Mouse (Mus musculus) midbrain, embryonic 12.5 days (tissue): ENCODE measurements around the gene Ifi44. TPM values are rescaled to one million over a fixed set of nuclear protein-coding genes. Genes with fewer than 3 reads are reported as not detected.

ENCODE experiments used
- ATAC-seq: fragments of 200-750 bp; cut with Nextera tagmentation; 2 replicates; pipeline ENCODE4 v1.8.0; 2017; ENCODE audit warnings: low read depth, moderate TSS enrichment, moderate library complexity; ENCODE audit not compliant: low FRiP score
- H3K27ac ChIP-seq: fragments of 300-500 bp; sonication (generic); replicated peaks from 2 replicates; pipeline ENCODE4 v1.5.1; 2016; ENCODE audit warnings: mild to moderate bottlenecking
- H3K27me3 ChIP-seq: fragments of 300-500 bp; sonication (generic); 2 replicates; pipeline ENCODE4 v1.6.1; 2016; ENCODE audit warnings: mild to moderate bottlenecking
- H3K36me3 ChIP-seq: fragments of 300-500 bp; sonication (generic); 2 replicates; pipeline ENCODE4 v1.6.1; 2016
- H3K4me1 ChIP-seq: fragments of 300-500 bp; sonication (generic); 2 replicates; pipeline ENCODE4 v1.6.1; 2016
- H3K4me2 ChIP-seq: fragments of 300-500 bp; sonication (generic); replicated peaks from 2 replicates; pipeline ENCODE4 v1.6.1; 2016; ENCODE audit warnings: mild to moderate bottlenecking, moderate library complexity
- H3K4me3 ChIP-seq: fragments of 300-500 bp; sonication (generic); 2 replicates; pipeline ENCODE4 v1.5.1; 2016; ENCODE audit warnings: mild to moderate bottlenecking
- H3K9ac ChIP-seq: fragments of 300-500 bp; sonication (generic); replicated peaks from 2 replicates; pipeline ENCODE4 v1.6.1; 2016; ENCODE audit warnings: mild to moderate bottlenecking, moderate library complexity
- H3K9me3 ChIP-seq: fragments of 300-500 bp; sonication (generic); 2 replicates; pipeline ENCODE4 v1.6.1; 2016; ENCODE audit warnings: mild to moderate bottlenecking
- WGBS: fragments of 180-500 bp; shearing (Covaris S2); methylation state at CpG from one replicate; pipeline ENCODE4 v1.1.7; 2016; 5-methylcytosine and 5-hydroxymethylcytosine counted together
- polyA plus RNA-seq: library from polyadenylated mRNA; unstranded; fragments of >200 nt; fragmentation: Nextera tagmentation; extraction: Ambion mirVana; gene quantifications from 2 replicates; pipeline ENCODE4 v1.2.1, GENCODE M21; 2016

The Ifi44 gene
- polyA plus RNA-seq, result 0.08 and 0.10 TPM in 2 replicates

- Histone ChIP-seq H3K9ac (no peak within 1 kb of the TSS), H3K27me3 (no peaks in the 10 kb centered on the region), H3K4me1 (no peaks in the 10 kb centered on the region), H3K4me2 (no peak within 1 kb of the TSS), H3K9me3 (no peaks in the 10 kb centered on the region), H3K27ac (no peak within 1 kb of the TSS), H3K36me3 (no peaks in the 10 kb centered on the region), H3K4me3 (no peak within 1 kb of the TSS)
- no peak for ATAC-seq
- whole genome bisulfite sequencing, result 87% methylated on average over 7 of the region's 7 CpGs
These were observed at the start of gene Ifi44 for GRCm38 (mm10) chr3:151749737-151750136. Gene Ifi44, minus strand, starts transcription at chr3:151749960.

- H3K4me2 ChIP-seq, result no peak overlapping the region
- H3K36me3 ChIP-seq, result no peaks in the 10 kb centered on the region
- H3K27ac ChIP-seq, result no peak overlapping the region
- no peaks in the 10 kb centered on the region for H3K4me1 ChIP-seq
- no peaks in the 10 kb centered on the region for H3K27me3 ChIP-seq
- WGBS, result 82% methylated on average over 8 of the region's 8 CpGs
- H3K9me3 ChIP-seq, result no peaks in the 10 kb centered on the region
- no peak overlapping the region for H3K9ac ChIP-seq
- ATAC-seq, result no peak
- no peak overlapping the region for H3K4me3 ChIP-seq
These were observed 38.9 kb upstream of the Ifi44 start for GRCm38 (mm10) chr3:151788622-151789021.

- Histone ChIP-seq H3K9me3 (no peaks in the 10 kb centered on the region), H3K27me3 (no peaks in the 10 kb centered on the region), H3K4me3 (no peak overlapping the region), H3K27ac (no peak overlapping the region), H3K36me3 (no peaks in the 10 kb centered on the region), H3K9ac (no peak overlapping the region), H3K4me1 (no peaks in the 10 kb centered on the region), H3K4me2 (no peak overlapping the region)
- WGBS, result 77% methylated on average over 4 of the region's 4 CpGs
- no peak for ATAC-seq
These were observed 25.3 kb upstream of the Ifi44 start for GRCm38 (mm10) chr3:151775089-151775488.

GRCm38 (mm10) chr3:151771074-151771473, 21.3 kb upstream of the Ifi44 start:
- peak; percentile 62; the same call in 1 of the 2 replicates for ATAC-seq
- H3K36me3 ChIP-seq, result no peaks in the 10 kb centered on the region
- no peaks in the 10 kb centered on the region for H3K4me1 ChIP-seq
- H3K9me3 ChIP-seq, result no peaks in the 10 kb centered on the region
- H3K4me2 ChIP-seq, result no peak overlapping the region
- WGBS, result 66% methylated on average over 3 of the region's 3 CpGs
- no peak overlapping the region for H3K9ac ChIP-seq
- no peak overlapping the region for H3K4me3 ChIP-seq
- no peaks in the 10 kb centered on the region for H3K27me3 ChIP-seq
- H3K27ac ChIP-seq, result no peak overlapping the region

- H3K4me2 ChIP-seq, result no peak overlapping the region
- H3K36me3 ChIP-seq, result no peaks in the 10 kb centered on the region
- no peak overlapping the region for H3K27ac ChIP-seq
- H3K9ac ChIP-seq, result no peak overlapping the region
- H3K9me3 ChIP-seq, result no peaks in the 10 kb centered on the region
- no peak overlapping the region for H3K4me3 ChIP-seq
- H3K27me3 ChIP-seq, result no peaks in the 10 kb centered on the region
- no peak for ATAC-seq
- WGBS, result 78% methylated on average over 1 of the region's 1 CpGs
- H3K4me1 ChIP-seq, result no peaks in the 10 kb centered on the region
These were observed 1.2 kb downstream of the Ifi44 start for GRCm38 (mm10) chr3:151748514-151748913.

GRCm38 (mm10) chr3:151746058-151746457, 3.7 kb downstream of the Ifi44 start:
- Histone ChIP-seq H3K27me3 (no peaks in the 10 kb centered on the region), H3K9ac (no peak overlapping the region), H3K4me1 (no peaks in the 10 kb centered on the region), H3K27ac (no peak overlapping the region), H3K9me3 (no peaks in the 10 kb centered on the region), H3K4me2 (no peak overlapping the region), H3K36me3 (no peaks in the 10 kb centered on the region), H3K4me3 (no peak overlapping the region)
- 87% methylated on average over 8 of the region's 8 CpGs for WGBS
- no peak for ATAC-seq

GRCm38 (mm10) chr3:151742223-151742622, 7.5 kb downstream of the Ifi44 start:
- H3K36me3 ChIP-seq, result no peaks in the 10 kb centered on the region
- H3K4me1 ChIP-seq, result no peaks in the 10 kb centered on the region
- H3K4me2 ChIP-seq, result no peak overlapping the region
- no peak overlapping the region for H3K4me3 ChIP-seq
- H3K9ac ChIP-seq, result no peak overlapping the region
- H3K27me3 ChIP-seq, result no peaks in the 10 kb centered on the region
- H3K27ac ChIP-seq, result no peak overlapping the region
- H3K9me3 ChIP-seq, result no peaks in the 10 kb centered on the region
- 95% methylated on average over 1 of the region's 1 CpGs for WGBS
- no peak for ATAC-seq

GRCm38 (mm10) chr3:151716246-151716645, 33.5 kb downstream of the Ifi44 start:
- no peaks in the 10 kb centered on the region for H3K36me3 ChIP-seq
- H3K4me1 ChIP-seq, result no peaks in the 10 kb centered on the region
- H3K27ac ChIP-seq, result no peak overlapping the region
- 45% methylated on average over 1 of the region's 1 CpGs for WGBS
- no peak overlapping the region for H3K4me2 ChIP-seq
- no peaks in the 10 kb centered on the region for H3K9me3 ChIP-seq
- H3K9ac ChIP-seq, result no peak overlapping the region
- ATAC-seq, result peak; percentile 63
- no peak overlapping the region for H3K4me3 ChIP-seq
- H3K27me3 ChIP-seq, result no peaks in the 10 kb centered on the region

- Histone ChIP-seq H3K4me2 (no peak overlapping the region), H3K36me3 (no peaks in the 10 kb centered on the region), H3K9ac (no peak overlapping the region), H3K27ac (no peak overlapping the region), H3K27me3 (no peaks in the 10 kb centered on the region), H3K4me3 (no peak overlapping the region), H3K4me1 (no peaks in the 10 kb centered on the region), H3K9me3 (no peaks in the 10 kb centered on the region)
- 96% methylated on average over 4 of the region's 4 CpGs for WGBS
- ATAC-seq, result no peak
These were observed 42.4 kb downstream of the Ifi44 start for GRCm38 (mm10) chr3:151707335-151707734.

Other genes starting within 250 kb of the Ifi44 start
- not detected in 2 replicates for gene Ifi44l, start 12.9 kb upstream of the Ifi44 start, polyA plus RNA-seq
- 0.35 and 1.5 TPM in 2 replicates for gene Ptgfr, start 87.7 kb upstream of the Ifi44 start, polyA plus RNA-seq